Mouse (Mus musculus) stomach, embryonic 16.5 days (tissue): ENCODE measurements around the gene Bola1. TPM values are rescaled to one million over a fixed set of nuclear protein-coding genes. Genes with fewer than 3 reads are reported as not detected.
"Not testable (repeated sequence)": the region's sequence is repeated elsewhere in the genome, so short reads cannot be mapped to it uniquely, and the experiment has no call there.

Experiments used
- ATAC-seq: fragments of 200-750 bp; cut with Nextera tagmentation; 2 replicates; pipeline ENCODE4 v1.8.0; 2017; ENCODE audit warnings: moderate number of reproducible peaks, moderate TSS enrichment; ENCODE audit not compliant: insufficient read depth, low FRiP score
- H3K27ac ChIP-seq: fragments of 300-500 bp; sonication (generic); 2 replicates; pipeline ENCODE4 v1.5.1; 2014; ENCODE audit warnings: low read length
- H3K27me3 ChIP-seq: fragments of 300-500 bp; sonication (generic); 2 replicates; pipeline ENCODE4 v1.6.1; 2014; ENCODE audit warnings: low read length, control low read depth, mixed read lengths; ENCODE audit not compliant: control insufficient read depth, insufficient read depth
- H3K36me3 ChIP-seq: fragments of 300-500 bp; sonication (generic); 2 replicates; pipeline ENCODE4 v1.6.1; 2014; ENCODE audit warnings: low read length; ENCODE audit not compliant: control insufficient read depth, insufficient read depth
- H3K4me1 ChIP-seq: fragments of 300-500 bp; sonication (generic); 2 replicates; pipeline ENCODE4 v1.6.1; 2014; ENCODE audit warnings: low read length, control low read depth, mixed read lengths; ENCODE audit not compliant: control insufficient read depth, insufficient read depth
- H3K4me2 ChIP-seq: fragments of 300-500 bp; sonication (generic); 2 replicates; pipeline ENCODE4 v1.6.1; 2014; ENCODE audit warnings: low read depth, low read length, mixed read lengths
- H3K4me3 ChIP-seq: fragments of 300-500 bp; sonication (generic); replicated peaks from 2 replicates; pipeline ENCODE4 v1.5.1; 2014; ENCODE audit warnings: mild to moderate bottlenecking, low read length
- H3K9ac ChIP-seq: fragments of 300-500 bp; sonication (generic); 2 replicates; pipeline ENCODE4 v1.6.1; 2014; ENCODE audit warnings: low read length
- H3K9me3 ChIP-seq: fragments of 300-500 bp; sonication (generic); replicated peaks from 2 replicates; pipeline ENCODE4 v1.6.1; 2016; ENCODE audit warnings: low read length, control low read depth; ENCODE audit not compliant: control insufficient read depth
- WGBS: fragments of 180-500 bp; shearing (Covaris S2); extraction: QIAGEN DNeasy Blood & Tissue Kit; methylation state at CpG from one replicate; pipeline ENCODE4 v1.1.7; 2014; 5-methylcytosine and 5-hydroxymethylcytosine counted together
- polyA plus RNA-seq: library from polyadenylated mRNA; unstranded; fragments of >200 nt; fragmentation: Nextera tagmentation; extraction: Ambion mirVana; gene quantifications from 2 replicates; pipeline ENCODE4 v1.2.1, GENCODE M21; 2015

Bola1 gene
- polyA plus RNA-seq, 1 experiment from 2014 or later = 50.0 TPM

DNA sequence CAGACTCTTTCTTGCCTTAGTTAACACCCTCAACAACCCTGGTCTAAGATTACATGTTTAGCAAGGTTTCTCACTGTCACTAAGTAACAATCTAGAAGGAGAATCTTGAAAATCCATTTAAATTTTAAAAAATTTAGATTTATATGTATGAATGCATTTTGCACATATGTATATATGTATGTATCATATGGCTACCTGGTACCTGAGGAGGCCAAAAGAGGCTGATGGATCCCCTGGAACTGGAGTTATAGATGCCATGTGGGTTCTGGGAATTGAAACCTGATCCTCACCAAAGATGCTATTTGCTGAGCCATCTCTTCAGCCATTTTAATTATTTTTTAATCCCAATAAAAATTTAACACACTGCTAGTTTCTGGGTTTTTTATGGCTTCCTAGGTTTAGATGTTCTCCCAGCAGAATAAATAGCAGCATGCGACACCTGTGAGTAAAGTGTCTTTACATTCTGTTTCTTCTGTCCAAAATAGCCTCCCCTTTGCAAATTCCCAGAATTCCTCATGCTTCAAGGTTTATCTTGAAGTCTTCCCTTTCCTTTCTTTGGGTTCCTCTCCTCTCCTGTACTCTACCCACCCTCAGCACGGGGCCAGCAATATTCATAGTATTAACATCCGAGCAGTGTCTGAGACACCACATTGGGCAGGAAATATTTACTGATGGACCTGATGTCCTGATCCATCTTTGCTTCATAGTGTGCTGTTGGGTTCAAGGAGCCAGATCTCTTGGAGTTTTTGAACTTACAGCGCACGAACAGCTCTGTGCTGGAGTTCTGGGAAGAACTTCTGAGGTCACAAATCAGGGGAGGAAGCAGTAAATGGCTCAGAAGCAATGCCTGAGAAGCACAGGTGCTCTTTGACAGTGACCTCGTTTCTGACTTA, 28.9 kb upstream of the Bola1 start:
- Histone ChIP-seq H3K9ac (peak overlapping the region; percentile 56), H3K36me3 (no peaks in the 10 kb centered on the region), H3K9me3 (no peaks in the 10 kb centered on the region), H3K27ac (0 out of 2 replicates have a peak overlapping the region, but pooled peaks have one; percentile 29), H3K4me1 (peaks cover 21% of the 10 kb centered on the region), H3K4me3 (peak overlapping the region; percentile 49), H3K27me3 (no peaks in the 10 kb centered on the region), H3K4me2 (peak overlapping the region; percentile 57)
- ATAC-seq = no peak
- WGBS = 40% methylated on average over 6 of the region's 6 CpGs

GRCm38 (mm10) chr3:96247356-96248140, 28.0 kb upstream of the Bola1 start:
- 5% methylated on average over 11 of the region's 11 CpGs for WGBS
- Histone ChIP-seq H3K9ac (peak overlapping the region; percentile 72), H3K36me3 (no peaks in the 10 kb centered on the region), H3K4me3 (peak overlapping the region; percentile 49), H3K27ac (peak overlapping the region; percentile 66), H3K9me3 (no peaks in the 10 kb centered on the region), H3K27me3 (no peaks in the 10 kb centered on the region), H3K4me2 (peak overlapping the region; percentile 57), H3K4me1 (peaks cover 21% of the 10 kb centered on the region)
- ATAC-seq = no peak

DNA sequence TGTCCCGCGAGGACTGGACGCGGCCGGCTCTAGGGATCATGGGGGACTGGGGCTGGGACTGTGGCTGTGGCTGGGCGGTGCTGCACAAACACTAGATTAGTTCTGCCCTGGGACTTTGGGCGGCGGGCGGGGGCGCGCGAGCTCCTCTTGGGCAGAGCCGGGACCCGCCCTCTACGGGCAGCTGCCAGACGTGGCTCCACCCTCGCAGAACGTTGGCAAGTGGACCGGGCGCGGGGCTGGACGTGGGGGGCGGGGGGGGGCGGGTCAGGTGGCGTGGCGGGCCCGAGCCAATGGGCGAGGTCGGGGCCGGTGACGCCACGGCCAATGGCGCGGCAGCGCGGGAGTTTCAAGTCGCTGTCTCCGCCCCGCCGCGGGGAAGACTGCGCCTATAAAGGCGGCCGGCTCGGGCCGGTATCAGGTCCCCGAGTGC, 26.9 kb upstream of the Bola1 start, which contains the start of gene Hist2h3c1:
Gene Hist2h3c1, plus strand, starts transcription at position 259 of the 430 bp plus-strand sequence.
- peak; percentile 94 for ATAC-seq
- WGBS = 0% methylated on average over 5 of the region's 47 CpGs
- H3K9me3 ChIP-seq, H3K27me3 ChIP-seq, H3K36me3 ChIP-seq: not testable (repeated sequence)
- H3K4me1 ChIP-seq = peaks cover 21% of the 10 kb centered on the region
- peak within 1 kb of the TSS; percentile 57 for H3K4me2 ChIP-seq
- H3K9ac ChIP-seq = peak within 1 kb of the TSS; percentile 72
- H3K27ac ChIP-seq = peak within 1 kb of the TSS; percentile 66
- peak within 1 kb of the TSS; percentile 49 for H3K4me3 ChIP-seq

DNA sequence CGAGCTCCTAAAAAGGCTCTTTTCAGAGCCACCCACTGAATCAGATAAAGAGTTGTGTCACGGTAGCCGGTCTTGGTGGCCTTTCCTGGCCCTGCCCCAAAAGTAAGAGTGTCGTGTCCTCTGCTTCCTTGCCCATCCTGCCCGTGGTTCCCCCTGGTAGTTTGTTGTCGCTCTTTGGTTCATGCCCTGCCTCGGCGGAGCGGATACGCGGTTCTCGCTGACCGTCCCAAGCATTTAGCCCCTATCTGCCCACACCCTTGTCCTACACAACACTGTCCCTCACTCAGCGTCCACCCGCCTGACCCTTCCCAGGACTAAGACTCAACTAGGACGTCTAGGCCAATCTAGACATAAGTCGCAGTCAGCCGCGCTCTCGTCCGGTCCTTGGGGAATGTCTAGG, 26.5 kb upstream of the Bola1 start:
- Histone ChIP-seq H3K27ac (peak overlapping the region; percentile 55; the same call in 1 of the 2 replicates), H3K4me1 (peaks cover 21% of the 10 kb centered on the region), H3K4me3 (peak overlapping the region; percentile 36)
- H3K36me3 ChIP-seq, H3K27me3 ChIP-seq, H3K4me2 ChIP-seq, ATAC-seq, H3K9me3 ChIP-seq, H3K9ac ChIP-seq: not testable (repeated sequence)
- 0% methylated on average over 10 of the region's 21 CpGs for WGBS

- peak within 1 kb of the TSS; percentile 62 for H3K4me3 ChIP-seq
- not testable (repeated sequence) for H3K36me3 ChIP-seq, H3K27me3 ChIP-seq, H3K9me3 ChIP-seq
- WGBS = under 1% methylated on average over 36 of the region's 88 CpGs
- H3K4me1 ChIP-seq = peaks cover 24% of the 10 kb centered on the region
- peak; percentile 88 for ATAC-seq
- H3K9ac ChIP-seq = peak within 1 kb of the TSS; percentile 88
- H3K4me2 ChIP-seq = peak within 1 kb of the TSS; percentile 61
- peak within 1 kb of the TSS; percentile 99 for H3K27ac ChIP-seq
These were observed 25.7 kb upstream of the Bola1 start, which contains the start of gene Hist2h2aa1 for GRCm38 (mm10) chr3:96245003-96245886. Hist2h2aa1 (plus strand) TSS chr3:96245497.

GRCm38 (mm10) chr3:96243921-96244572, 24.5 kb upstream of the Bola1 start:
- ATAC-seq = no peak
- Histone ChIP-seq H3K4me1 (peaks cover 24% of the 10 kb centered on the region), H3K9me3 (no peaks in the 10 kb centered on the region), H3K4me2 (peak overlapping the region; percentile 61), H3K36me3 (no peaks in the 10 kb centered on the region), H3K27ac (peak overlapping the region; percentile 99), H3K27me3 (no peaks in the 10 kb centered on the region), H3K9ac (peak overlapping the region; percentile 61), H3K4me3 (peak overlapping the region; percentile 62; the same call in 1 of the 2 replicates)
- WGBS = 76% methylated on average over 7 of the region's 7 CpGs

- 76% methylated on average over 9 of the region's 9 CpGs for WGBS
- peaks cover 26% of the 10 kb centered on the region for H3K4me1 ChIP-seq
- H3K27ac ChIP-seq = peak overlapping the region; percentile 82
- H3K27me3 ChIP-seq = no peaks in the 10 kb centered on the region
- ATAC-seq = no peak
- peak overlapping the region; percentile 60 for H3K9ac ChIP-seq
- peak overlapping the region; percentile 52 for H3K4me2 ChIP-seq
- H3K36me3 ChIP-seq = no peaks in the 10 kb centered on the region
- no peak overlapping the region for H3K4me3 ChIP-seq
- H3K9me3 ChIP-seq = no peaks in the 10 kb centered on the region
These were observed 21.3 kb upstream of the Bola1 start for GRCm38 (mm10) chr3:96240799-96241197.
